Mouse (Mus musculus) embryonic fibroblast, embryonic 13.5 days (primary cell): ENCODE measurements around the gene Cln5.

Experiments used
- CTCF ChIP-seq: IDR thresholded peaks from 2 replicates; pipeline ENCODE4 v1.5.1; 2011; ENCODE audit warnings: mild to moderate bottlenecking, control low read depth, low read length, moderate library complexity, borderline replicate concordance; ENCODE audit not compliant: insufficient read depth
- POLR2A ChIP-seq: IDR thresholded peaks from 2 replicates; pipeline ENCODE4 v1.6.1; 2011; ENCODE audit warnings: low read depth, mild to moderate bottlenecking, control low read depth, low read length, moderate library complexity

DNA sequence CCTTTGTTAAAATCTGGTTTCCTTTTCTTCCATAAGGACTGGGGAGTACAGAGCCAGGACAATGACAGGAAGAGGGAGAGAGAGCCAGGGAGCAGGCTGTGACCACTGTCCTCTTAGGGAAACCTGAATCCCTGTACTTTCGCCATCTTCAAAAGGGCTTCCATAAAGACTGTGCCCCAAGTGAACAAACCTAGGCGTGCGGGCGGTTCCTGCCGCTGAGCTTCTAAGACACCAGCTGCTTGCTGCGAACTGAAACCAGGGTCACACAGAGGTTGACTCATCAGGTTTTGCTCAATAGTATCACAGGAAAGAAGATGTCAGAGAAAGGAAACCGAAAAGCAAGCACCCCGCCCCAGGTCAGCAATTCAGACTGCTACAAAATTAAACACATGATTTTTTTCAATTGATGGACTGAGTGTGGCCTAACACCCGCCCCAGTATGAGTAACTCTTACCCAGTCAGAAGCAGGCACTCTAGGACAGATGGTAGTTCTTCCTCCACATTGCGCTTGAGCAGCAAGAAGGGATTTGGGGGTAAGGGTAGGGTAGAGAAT is 36.7 kb upstream of the Cln5 start:
- TF ChIP-seq CTCF: no peak
- TF ChIP-seq POLR2A: no peak
